Mouse (Mus musculus) T-helper 2 cell (primary cell): Measurements from ENCODE around the gene Efcab10.

Source experiments
- in situ Hi-C: fragments of 300-600 bp; cut with MboI, MseI; formaldehyde crosslinking; loops from one replicate; pipeline ENCODE4 v1.15.1; 2025; ENCODE audit warnings: high pct_unique_total_duplicates

The Efcab10 gene

GRCm38 (mm10) chr12:33427293-33427692 is 32.6 kb downstream of the Efcab10 start:
- in situ Hi-C loops = no loop called here

GRCm38 (mm10) chr12:33427726-33428125 is 33.1 kb downstream of the Efcab10 start:
- in situ Hi-C loops = no loop called here

- in situ Hi-C loops = no loop called here
These were observed 34.9 kb downstream of the Efcab10 start, which contains the start of gene Twistnb for GRCm38 (mm10) chr12:33429387-33430160. Twistnb (plus strand) TSS chr12:33429635.

GRCm38 (mm10) chr12:33433812-33434211 is 39.2 kb downstream of the Efcab10 start:
- in situ Hi-C loops = no loop called here

GRCm38 (mm10) chr12:33434758-33435157 is 40.1 kb downstream of the Efcab10 start:
- in situ Hi-C loops = no loop called here
